Mouse (Mus musculus) testis, adult 2 months (tissue): ENCODE results near the gene Fancd2.

Experiments
- CTCF ChIP-seq: fragments of 200-500 bp; IDR thresholded peaks from 2 replicates; pipeline ENCODE4 v1.5.1; 2012; ENCODE audit warnings: low read depth, mild to moderate bottlenecking, inconsistent platforms, low read length, moderate library complexity; ENCODE audit not compliant: control insufficient read depth, insufficient read depth, insufficient replicate concordance
- POLR2A ChIP-seq: fragments of 200-500 bp; IDR thresholded peaks from 2 replicates; pipeline ENCODE4 v1.6.1; 2012; ENCODE audit warnings: low read depth, mild to moderate bottlenecking, inconsistent platforms, low read length, moderate library complexity; ENCODE audit not compliant: control insufficient read depth

DNA sequence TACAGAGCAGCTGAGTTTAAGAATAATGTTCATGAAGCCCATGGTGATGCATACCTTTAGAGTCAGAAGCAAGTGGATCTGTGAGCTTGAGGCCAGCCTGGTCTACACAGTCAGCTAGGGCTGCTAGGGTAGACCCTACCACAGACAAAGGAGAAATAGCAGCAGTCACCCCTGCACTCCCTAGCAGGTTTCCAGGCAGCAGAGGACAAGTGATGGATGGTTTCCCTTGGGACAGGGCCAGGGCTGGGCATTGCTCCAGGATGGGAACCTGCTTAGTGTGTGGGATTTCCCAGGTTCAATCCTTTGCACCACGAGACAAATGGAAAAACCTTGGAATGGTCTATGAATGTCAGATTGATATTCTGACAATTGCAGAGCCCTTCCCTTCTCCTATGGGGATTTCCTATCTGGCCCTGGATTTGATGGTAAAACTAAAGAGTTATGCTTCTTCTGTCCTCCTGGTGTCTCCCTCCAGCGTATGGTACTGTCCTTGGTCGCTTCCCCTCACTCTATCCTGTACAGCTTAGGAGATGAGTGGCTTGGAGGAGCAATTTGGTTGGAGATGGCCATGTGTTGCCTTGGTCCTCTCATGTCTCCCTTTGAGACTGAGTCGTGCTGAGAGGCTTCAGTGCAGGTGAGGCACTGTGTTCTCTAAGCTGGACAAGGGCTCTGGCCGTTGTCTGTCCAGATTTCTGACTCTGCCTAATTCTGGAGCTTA, 55.1 kb downstream of the Fancd2 start:
- TF ChIP-seq POLR2A: no peak
- TF ChIP-seq CTCF: no peak
